Mouse (Mus musculus): ENCODE results near the gene Patj. TPM values are rescaled to one million over a fixed set of nuclear protein-coding genes. Genes with fewer than 3 reads are reported as not detected.
"Not testable (repeated sequence)": the region's sequence is repeated elsewhere in the genome, so short reads cannot be mapped to it uniquely, and the experiment has no call there.

Gene Patj
- polyA plus RNA-seq, 1 experiment from 2014 or later: 21.1 TPM

DNA sequence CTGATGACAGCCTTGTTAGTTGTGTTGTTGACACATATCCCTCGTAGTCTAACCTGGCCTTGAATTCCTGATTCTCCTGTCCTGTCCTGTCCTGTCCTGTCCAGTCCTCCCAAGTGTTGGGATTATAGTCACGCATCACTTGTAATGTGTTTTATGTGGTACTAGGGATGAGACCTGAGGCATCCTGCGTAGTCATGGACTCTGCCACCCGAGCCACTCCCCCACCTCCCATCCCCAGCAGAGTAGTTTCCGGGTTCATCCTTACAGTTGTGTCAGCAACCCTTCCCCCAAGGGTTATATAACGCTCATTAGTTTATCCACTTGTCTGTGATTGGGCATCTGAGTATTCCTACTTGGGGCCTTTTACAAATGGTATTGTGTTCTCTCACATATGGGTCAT lies 8.8 kb downstream of the Patj start:
- 89% methylated on average over 6 of the region's 6 CpGs for WGBS
- no peaks in the 10 kb centered on the region for H3K27me3 ChIP-seq (replicated peaks)
- H3K9ac ChIP-seq: no peak overlapping the region
- no peak overlapping the region for H3K4me2 ChIP-seq (replicated peaks)
- peaks cover 8% of the 10 kb centered on the region; the same call in 1 of the 2 replicates for H3K4me1 ChIP-seq (replicated peaks)
- no peak overlapping the region for H3K4me3 ChIP-seq (replicated peaks)
- peak; percentile 25; the same call in 1 of the 2 replicates for ATAC-seq
- no peaks in the 10 kb centered on the region for H3K9me3 ChIP-seq
- H3K27ac ChIP-seq: no peak overlapping the region
- H3K36me3 ChIP-seq: no peaks in the 10 kb centered on the region

DNA sequence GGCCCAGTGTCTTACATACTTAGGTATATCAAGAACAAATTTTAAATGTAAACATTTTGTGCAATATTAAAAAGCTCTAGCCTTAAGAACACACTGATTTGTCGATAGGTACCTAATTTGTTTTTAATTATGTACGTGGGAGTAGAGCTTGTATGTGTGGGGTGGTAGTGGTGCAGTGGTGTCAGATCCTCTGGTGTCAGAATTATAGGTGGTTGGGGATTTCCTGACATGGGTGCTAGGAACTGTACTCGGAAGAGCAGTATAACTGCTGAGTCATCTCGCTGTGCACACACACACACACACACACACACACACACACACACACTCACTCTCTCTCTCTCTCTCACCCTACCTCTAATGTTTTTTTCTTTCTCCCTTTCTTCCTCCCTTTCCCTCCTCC lies 12.9 kb downstream of the Patj start:
- Histone ChIP-seq H3K4me3 (replicated peaks) (no peak overlapping the region), H3K4me1 (replicated peaks) (no peaks in the 10 kb centered on the region), H3K9me3 (no peaks in the 10 kb centered on the region), H3K4me2 (replicated peaks) (no peak overlapping the region), H3K27me3 (replicated peaks) (no peaks in the 10 kb centered on the region), H3K27ac (no peak overlapping the region), H3K36me3 (no peaks in the 10 kb centered on the region), H3K9ac (no peak overlapping the region)
- WGBS: 82% methylated on average over 4 of the region's 4 CpGs
- no peak for ATAC-seq

DNA sequence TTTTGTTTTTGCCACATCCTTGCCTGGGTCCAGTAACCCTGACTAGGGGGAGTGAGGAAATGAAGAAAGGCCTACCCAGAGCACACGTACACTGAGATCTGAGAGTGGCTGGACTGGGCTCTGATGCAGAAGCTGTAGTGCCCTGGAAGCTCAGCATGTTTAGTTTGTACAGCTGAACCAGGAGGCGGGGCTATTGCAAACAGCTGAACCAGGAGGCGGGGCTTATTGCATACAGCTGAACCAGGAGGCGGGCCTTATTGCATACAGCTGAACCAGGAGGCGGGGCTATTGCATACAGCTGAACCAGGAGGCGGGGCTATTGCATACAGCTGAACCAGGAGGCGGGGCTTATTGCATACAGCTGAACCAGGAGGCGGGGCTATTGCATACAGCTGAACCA lies 19.6 kb downstream of the Patj start:
- ATAC-seq; H3K4me1 ChIP-seq (replicated peaks); H3K27ac ChIP-seq; H3K4me2 ChIP-seq (replicated peaks); H3K36me3 ChIP-seq; H3K27me3 ChIP-seq (replicated peaks); H3K9me3 ChIP-seq; H3K4me3 ChIP-seq (replicated peaks); H3K9ac ChIP-seq: not testable (repeated sequence)
- 97% methylated on average over 8 of the region's 8 CpGs for WGBS

DNA sequence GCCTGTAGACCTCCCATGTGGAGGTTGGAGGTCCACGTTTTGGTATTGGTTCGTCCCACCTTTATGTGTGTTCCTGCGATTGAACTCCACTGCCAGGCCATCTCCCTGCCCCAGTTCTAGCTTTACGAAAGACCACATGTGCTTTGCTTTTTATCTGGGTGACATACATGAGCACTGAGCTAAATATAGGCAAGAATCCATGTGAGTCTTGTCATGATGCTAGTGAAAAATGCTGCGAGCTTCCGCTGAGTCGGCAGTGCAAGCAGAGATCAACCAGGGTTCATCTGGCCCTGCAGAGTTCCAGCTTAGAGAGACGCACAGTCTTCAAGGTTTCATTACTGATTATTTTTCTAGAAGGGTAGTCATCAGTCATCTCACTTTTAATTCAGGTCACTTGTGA lies 32.8 kb downstream of the Patj start:
- no peak for ATAC-seq
- no peaks in the 10 kb centered on the region for H3K4me1 ChIP-seq (replicated peaks)
- H3K27ac ChIP-seq: no peak overlapping the region
- no peaks in the 10 kb centered on the region for H3K27me3 ChIP-seq (replicated peaks)
- 0 out of 2 replicates have a peak, but pooled peaks cover 5% of the 10 kb centered on the region for H3K36me3 ChIP-seq
- H3K9me3 ChIP-seq: no peaks in the 10 kb centered on the region
- H3K9ac ChIP-seq: no peak overlapping the region
- WGBS: 62% methylated on average over 8 of the region's 8 CpGs
- H3K4me2 ChIP-seq (replicated peaks): no peak overlapping the region
- no peak overlapping the region for H3K4me3 ChIP-seq (replicated peaks)

DNA sequence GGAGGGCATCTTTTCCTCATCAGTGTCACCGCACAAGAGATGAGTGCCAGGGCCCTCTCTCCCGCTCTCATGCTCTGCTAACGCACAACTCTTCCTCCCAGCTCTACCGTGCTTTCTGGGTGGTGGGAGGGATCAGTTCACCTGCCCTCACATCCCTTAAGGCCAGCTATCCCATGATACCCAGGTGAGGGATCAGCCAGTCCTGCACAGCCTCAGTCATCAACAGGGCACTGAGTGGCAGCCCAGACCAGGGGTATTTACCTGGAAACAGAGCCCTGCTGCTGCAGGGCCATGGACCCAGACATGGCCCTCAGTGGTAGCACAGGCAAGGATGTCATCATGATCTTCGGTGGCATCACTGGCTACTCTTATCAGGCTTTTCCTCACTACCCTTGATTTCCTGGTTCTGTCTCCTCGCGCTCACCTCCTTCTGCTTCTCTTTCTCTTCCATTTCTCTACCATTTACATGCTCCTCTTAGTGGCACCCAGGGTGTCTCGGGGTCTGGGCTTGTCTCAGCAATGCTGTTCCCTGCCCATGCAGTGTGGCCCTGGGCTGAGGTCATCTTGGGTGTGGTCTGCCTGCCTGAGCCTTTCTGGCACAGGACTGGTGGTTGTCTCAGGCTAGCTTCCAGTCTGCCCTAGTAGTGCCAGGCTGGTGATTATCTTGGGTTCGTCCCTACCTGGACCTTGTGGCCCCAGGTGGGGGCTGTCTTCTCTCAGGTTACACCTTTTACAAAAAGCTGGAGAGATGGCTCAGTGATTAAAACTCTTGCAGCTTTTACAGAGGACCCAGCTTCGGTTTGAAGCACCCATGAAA lies 40.3 kb downstream of the Patj start:
- no peak overlapping the region for H3K9ac ChIP-seq
- no peak overlapping the region for H3K4me3 ChIP-seq (replicated peaks)
- no peak for ATAC-seq
- 86% methylated on average over 10 of the region's 10 CpGs for WGBS
- H3K27ac ChIP-seq: no peak overlapping the region
- no peaks in the 10 kb centered on the region for H3K4me1 ChIP-seq (replicated peaks)
- H3K36me3 ChIP-seq: 0 out of 2 replicates have a peak, but pooled peaks cover 5% of the 10 kb centered on the region
- H3K4me2 ChIP-seq (replicated peaks): no peak overlapping the region
- H3K27me3 ChIP-seq (replicated peaks): no peaks in the 10 kb centered on the region
- H3K9me3 ChIP-seq: no peaks in the 10 kb centered on the region

DNA sequence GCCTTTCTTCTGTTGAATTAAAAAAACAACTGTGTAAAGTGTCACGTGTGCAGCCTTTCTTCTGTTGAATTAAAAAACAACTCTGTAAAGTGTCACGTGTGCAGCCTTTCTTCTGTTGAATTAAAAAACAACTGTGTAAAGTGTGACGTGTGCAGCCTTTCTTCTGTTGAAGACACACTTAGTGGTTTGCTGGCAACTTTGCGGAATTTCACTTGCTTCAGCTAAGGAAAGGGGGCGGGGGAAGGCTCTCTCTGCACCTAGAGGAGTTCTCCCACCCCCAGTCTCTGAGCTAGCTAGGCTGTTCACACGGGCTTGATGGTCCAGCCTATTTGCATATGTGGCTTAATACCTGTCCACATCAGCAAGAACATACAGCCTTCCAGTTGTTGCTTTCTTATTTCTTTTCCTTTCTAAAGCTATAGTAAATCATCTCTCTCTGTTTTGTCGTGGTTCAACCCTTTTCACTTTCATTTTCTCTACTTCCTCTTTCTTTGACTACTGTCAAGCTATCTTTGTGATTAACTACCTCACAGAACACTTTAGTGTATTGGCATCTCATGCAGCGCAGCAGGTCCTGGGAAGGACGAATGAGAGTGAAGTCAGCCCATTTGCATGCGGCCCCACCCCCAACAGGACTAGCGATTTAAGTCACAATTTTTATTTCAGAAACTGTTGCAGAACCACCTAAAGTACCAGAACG lies 41.2 kb downstream of the Patj start:
- 0 out of 2 replicates have a peak, but pooled peaks cover 1% of the 10 kb centered on the region for H3K36me3 ChIP-seq
- WGBS: 64% methylated on average over 12 of the region's 12 CpGs
- H3K9me3 ChIP-seq: no peaks in the 10 kb centered on the region
- no peaks in the 10 kb centered on the region for H3K27me3 ChIP-seq (replicated peaks)
- no peak overlapping the region for H3K4me3 ChIP-seq (replicated peaks)
- H3K9ac ChIP-seq: no peak overlapping the region
- no peaks in the 10 kb centered on the region for H3K4me1 ChIP-seq (replicated peaks)
- 0 out of 2 replicates have a peak overlapping the region, but pooled peaks have one; percentile 30 for H3K4me2 ChIP-seq (replicated peaks)
- ATAC-seq: no peak
- H3K27ac ChIP-seq: no peak overlapping the region

DNA sequence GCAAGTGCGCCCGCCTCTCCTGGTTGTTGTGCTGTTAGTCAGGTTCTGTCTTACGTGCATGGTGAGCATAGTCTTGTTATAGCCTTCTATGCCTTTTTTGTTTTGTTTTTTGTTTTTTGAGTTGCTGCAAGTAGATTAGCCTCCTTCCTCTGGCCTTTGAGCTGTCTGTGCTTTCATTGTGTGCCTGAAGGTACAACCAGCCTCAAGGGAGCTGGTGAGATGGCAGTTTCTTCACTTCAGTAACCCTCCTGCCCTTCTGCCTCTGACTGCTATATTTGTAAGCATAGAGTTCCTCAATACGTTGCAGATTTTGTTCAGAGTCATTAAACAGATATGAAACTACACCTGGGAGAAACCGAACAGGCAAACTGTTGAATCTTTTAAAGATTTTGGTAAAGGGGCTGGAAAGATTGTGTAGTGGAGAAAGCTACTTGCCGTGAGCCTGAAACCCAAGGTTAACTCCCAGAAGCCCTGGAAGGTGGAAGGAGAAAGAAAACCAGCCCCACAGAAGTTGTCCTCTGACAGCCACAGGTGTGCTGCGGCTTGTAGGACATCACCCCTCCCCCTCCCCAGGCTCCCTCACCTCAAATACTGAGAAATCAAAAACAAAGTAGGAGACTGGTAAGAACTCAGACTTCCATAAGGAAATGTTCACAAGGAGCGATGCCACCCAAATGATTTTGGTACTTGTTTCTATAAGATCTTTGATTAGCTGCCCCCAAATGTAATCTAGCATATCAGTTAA lies 43.8 kb downstream of the Patj start:
- no peak overlapping the region for H3K4me3 ChIP-seq (replicated peaks)
- H3K9me3 ChIP-seq: no peaks in the 10 kb centered on the region
- H3K9ac ChIP-seq: no peak overlapping the region
- no peak overlapping the region for H3K4me2 ChIP-seq (replicated peaks)
- no peaks in the 10 kb centered on the region for H3K36me3 ChIP-seq
- no peaks in the 10 kb centered on the region for H3K27me3 ChIP-seq (replicated peaks)
- H3K27ac ChIP-seq: no peak overlapping the region
- H3K4me1 ChIP-seq (replicated peaks): no peaks in the 10 kb centered on the region
- 90% methylated on average over 8 of the region's 8 CpGs for WGBS
- no peak for ATAC-seq

DNA sequence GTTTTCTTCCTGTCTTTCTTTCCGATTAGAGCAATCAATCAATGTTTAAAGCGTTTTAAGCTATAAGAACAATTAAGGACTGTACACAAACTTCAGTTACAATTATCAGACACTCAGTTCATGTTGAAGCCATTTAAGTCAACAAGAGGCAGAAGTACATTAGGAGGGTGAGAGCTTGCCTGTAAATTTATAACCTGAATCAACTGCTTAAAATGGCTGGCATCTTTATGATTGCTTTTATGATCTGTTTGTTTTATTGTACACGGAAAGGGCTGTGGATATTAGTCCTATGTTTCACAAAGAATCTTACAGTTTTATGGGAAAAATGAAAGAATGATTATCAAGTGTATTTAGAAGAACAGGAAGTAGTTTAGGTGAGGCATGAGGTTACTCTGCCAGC lies 45.7 kb downstream of the Patj start:
- Histone ChIP-seq H3K36me3 (no peaks in the 10 kb centered on the region), H3K9me3 (no peaks in the 10 kb centered on the region), H3K4me1 (replicated peaks) (no peaks in the 10 kb centered on the region), H3K4me2 (replicated peaks) (no peak overlapping the region), H3K9ac (no peak overlapping the region), H3K27me3 (replicated peaks) (no peaks in the 10 kb centered on the region), H3K4me3 (replicated peaks) (no peak overlapping the region), H3K27ac (no peak overlapping the region)
- WGBS: 44% methylated on average over 3 of the region's 3 CpGs
- ATAC-seq: peak; percentile 62

DNA sequence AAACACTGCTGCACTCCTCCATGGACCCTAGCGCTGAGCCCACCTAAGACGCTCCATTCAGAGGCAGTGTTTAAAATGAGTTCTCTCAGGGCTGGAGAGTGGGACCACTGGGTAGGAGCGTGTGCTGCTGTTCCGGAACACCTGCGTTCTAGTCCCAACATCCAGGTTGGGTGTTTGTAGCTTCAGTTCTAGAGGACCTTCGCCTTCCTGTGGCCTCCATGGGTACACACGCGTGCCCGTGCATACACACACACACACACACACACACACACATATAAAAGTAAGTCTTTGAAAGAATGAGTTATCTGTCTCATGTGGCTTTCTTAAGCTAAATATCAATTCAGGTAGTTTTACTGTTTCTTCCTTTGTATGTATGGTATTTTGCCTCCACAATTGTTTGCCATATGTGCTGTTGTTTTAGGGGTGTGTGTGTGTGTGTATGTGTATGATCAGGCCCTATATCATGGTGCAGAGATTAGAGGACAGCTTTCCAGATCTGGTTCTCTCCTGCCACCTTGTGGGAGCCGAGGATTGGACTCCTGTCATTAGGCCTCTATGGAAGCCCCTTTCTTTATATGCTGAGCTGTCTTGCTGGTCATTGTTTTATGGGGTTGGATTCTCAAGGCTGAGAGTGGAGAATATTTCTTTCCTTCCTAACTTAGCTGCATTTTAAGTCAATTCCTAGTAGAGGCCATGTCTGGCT lies 49.0 kb downstream of the Patj start:
- 85% methylated on average over 10 of the region's 10 CpGs for WGBS
- H3K27me3 ChIP-seq (replicated peaks): no peaks in the 10 kb centered on the region
- H3K36me3 ChIP-seq: no peaks in the 10 kb centered on the region
- H3K9me3 ChIP-seq: no peaks in the 10 kb centered on the region
- no peak overlapping the region for H3K4me3 ChIP-seq (replicated peaks)
- peak; percentile 66; the same call in 1 of the 2 replicates for ATAC-seq
- H3K27ac ChIP-seq: no peak overlapping the region
- H3K9ac ChIP-seq: no peak overlapping the region
- H3K4me1 ChIP-seq (replicated peaks): no peaks in the 10 kb centered on the region
- no peak overlapping the region for H3K4me2 ChIP-seq (replicated peaks)

DNA sequence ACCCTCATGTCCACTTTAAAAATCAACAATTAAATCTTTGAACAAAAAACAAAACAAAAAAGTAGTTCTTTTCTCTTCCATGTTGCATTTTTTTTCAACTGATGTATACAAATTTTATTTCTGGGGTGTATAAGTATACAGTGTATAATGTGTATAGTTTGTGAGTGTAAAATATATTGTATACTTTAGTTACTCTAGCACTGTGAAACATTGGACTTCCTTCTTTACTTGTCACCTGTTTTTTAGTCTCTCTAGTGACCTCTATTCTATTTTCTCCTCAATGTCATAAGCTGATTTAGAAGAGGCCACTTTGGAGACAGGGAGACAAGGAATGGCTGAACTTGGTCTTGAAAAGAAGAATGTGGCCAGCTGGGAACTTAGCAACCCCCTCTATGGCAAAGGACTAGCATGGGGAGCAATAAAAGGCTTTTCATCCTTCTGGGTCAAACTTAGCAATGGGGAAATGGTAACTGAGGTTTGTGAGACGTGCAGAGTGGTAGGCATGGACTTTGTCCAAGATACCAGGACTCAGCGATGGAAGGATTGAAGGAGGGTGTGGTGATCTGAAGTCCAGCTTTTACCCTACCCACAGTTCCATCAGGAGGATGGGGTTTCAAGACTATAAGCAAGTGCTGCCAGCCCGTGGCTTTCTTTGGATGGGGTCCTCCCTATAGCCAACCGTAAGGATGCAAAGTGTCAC lies 54.1 kb downstream of the Patj start:
- Histone ChIP-seq H3K4me3 (replicated peaks) (no peak overlapping the region), H3K36me3 (no peaks in the 10 kb centered on the region), H3K4me1 (replicated peaks) (peaks cover 7% of the 10 kb centered on the region), H3K9ac (no peak overlapping the region), H3K27ac (peak overlapping the region; percentile 7), H3K4me2 (replicated peaks) (0 out of 2 replicates have a peak overlapping the region, but pooled peaks have one; percentile 5), H3K27me3 (replicated peaks) (no peaks in the 10 kb centered on the region), H3K9me3 (no peaks in the 10 kb centered on the region)
- 32% methylated on average over 4 of the region's 4 CpGs for WGBS
- ATAC-seq: peak; percentile 93

DNA sequence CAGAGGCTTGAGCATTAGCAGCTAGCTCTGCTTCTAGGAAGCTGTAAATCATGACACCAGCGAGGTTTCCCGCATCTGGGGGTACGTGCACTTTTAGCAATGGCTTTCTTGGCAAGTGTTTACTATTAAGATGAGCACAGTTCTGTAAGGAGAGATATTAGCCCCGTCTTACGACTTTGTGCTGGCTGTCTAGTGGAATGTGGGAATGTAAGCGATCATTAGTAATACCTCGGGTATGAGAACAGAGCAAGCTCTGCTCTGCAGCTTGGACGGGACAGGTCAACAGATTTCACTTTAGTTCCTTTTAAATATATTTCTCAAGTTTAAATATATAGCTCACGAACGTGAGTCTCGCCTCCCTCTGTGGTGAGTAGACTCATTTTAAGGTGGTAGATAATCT lies 54.7 kb downstream of the Patj start:
- peak; percentile 53 for ATAC-seq
- no peak overlapping the region for H3K9ac ChIP-seq
- H3K4me2 ChIP-seq (replicated peaks): 0 out of 2 replicates have a peak overlapping the region, but pooled peaks have one; percentile 5

More for the DNA sequence above, 54.7 kb downstream of the Patj start:
- H3K9me3 ChIP-seq: no peaks in the 10 kb centered on the region
- H3K4me1 ChIP-seq (replicated peaks): peaks cover 7% of the 10 kb centered on the region
- WGBS: 40% methylated on average over 11 of the region's 11 CpGs
- no peaks in the 10 kb centered on the region for H3K36me3 ChIP-seq
- peak overlapping the region; percentile 7; the same call in 1 of the 2 replicates for H3K27ac ChIP-seq
- no peaks in the 10 kb centered on the region for H3K27me3 ChIP-seq (replicated peaks)
- no peak overlapping the region for H3K4me3 ChIP-seq (replicated peaks)

Data from intestine, embryonic 15.5 days (tissue).